Mouse (Mus musculus) liver, postnatal 0 days (tissue): ENCODE results near the gene Rmdn2. TPM values are rescaled to one million over a fixed set of nuclear protein-coding genes. Genes with fewer than 3 reads are reported as not detected.

Experiments
- ATAC-seq: fragments of 200-750 bp; cut with Nextera tagmentation; 2 replicates; pipeline ENCODE4 v1.8.0; 2017; ENCODE audit warnings: mild to moderate bottlenecking, moderate library complexity
- DNase-seq: peaks from one replicate; pipeline ENCODE4 v3.0.0-alpha.2; 2016
- H3K27ac ChIP-seq: fragments of 300-500 bp; sonication (generic); 2 replicates; pipeline ENCODE4 v1.5.1; 2014; ENCODE audit warnings: antibody characterized with exemption, moderate library complexity, mild to moderate bottlenecking, low read depth
- H3K27me3 ChIP-seq: fragments of 300-500 bp; sonication (generic); 2 replicates; pipeline ENCODE4 v1.6.1; 2014; ENCODE audit warnings: low read length, control low read depth, mixed read lengths; ENCODE audit not compliant: insufficient read depth
- H3K36me3 ChIP-seq: fragments of 300-500 bp; sonication (generic); replicated peaks from 2 replicates; pipeline ENCODE4 v1.6.1; 2014; ENCODE audit warnings: mild to moderate bottlenecking, control low read depth, low read length, moderate library complexity, mixed read lengths; ENCODE audit not compliant: insufficient read depth
- H3K4me1 ChIP-seq: fragments of 300-500 bp; sonication (generic); 2 replicates; pipeline ENCODE4 v1.6.1; 2014; ENCODE audit warnings: antibody characterized with exemption, mild to moderate bottlenecking, control low read depth; ENCODE audit not compliant: insufficient read depth
- H3K4me2 ChIP-seq: fragments of 300-500 bp; sonication (generic); 2 replicates; pipeline ENCODE4 v1.6.1; 2014; ENCODE audit warnings: low read depth, mild to moderate bottlenecking, low read length, moderate library complexity, mixed read lengths
- H3K4me3 ChIP-seq: fragments of 300-500 bp; sonication (generic); 2 replicates; pipeline ENCODE4 v1.5.1; 2014; ENCODE audit warnings: low read depth, low read length
- H3K9ac ChIP-seq: fragments of 300-500 bp; sonication (generic); replicated peaks from 2 replicates; pipeline ENCODE4 v1.6.1; 2014; ENCODE audit warnings: mild to moderate bottlenecking, moderate library complexity
- H3K9me3 ChIP-seq: fragments of 300-500 bp; sonication (generic); 2 replicates; pipeline ENCODE4 v1.6.1; 2016; ENCODE audit warnings: mild to moderate bottlenecking, control low read depth, low read length, mixed read lengths
- CTCF ChIP-seq: sonication (generic); IDR thresholded peaks from 2 replicates; pipeline ENCODE4 v1.5.1; 2016; ENCODE audit warnings: antibody characterized with exemption, low read depth
- EP300 ChIP-seq: IDR thresholded peaks from 2 replicates; pipeline ENCODE4 v1.6.1; 2016; ENCODE audit warnings: antibody characterized with exemption, low read depth, mild to moderate bottlenecking
- WGBS: fragments of 180-500 bp; shearing (Covaris S2); extraction: QIAGEN DNeasy Blood & Tissue Kit; methylation state at CpG from one replicate; pipeline ENCODE4 v1.1.7; 2014; ENCODE audit not compliant: insufficient replicate concordance; 5-methylcytosine and 5-hydroxymethylcytosine counted together
- polyA plus RNA-seq: library from polyadenylated mRNA; unstranded; fragments of >200 nt; fragmentation: Nextera tagmentation; extraction: Ambion mirVana; gene quantifications from 2 replicates; pipeline ENCODE4 v1.2.1, GENCODE M21; 2015

Gene Rmdn2
- polyA plus RNA-seq, 1 experiment from 2014 or later: 11.2 TPM

DNA sequence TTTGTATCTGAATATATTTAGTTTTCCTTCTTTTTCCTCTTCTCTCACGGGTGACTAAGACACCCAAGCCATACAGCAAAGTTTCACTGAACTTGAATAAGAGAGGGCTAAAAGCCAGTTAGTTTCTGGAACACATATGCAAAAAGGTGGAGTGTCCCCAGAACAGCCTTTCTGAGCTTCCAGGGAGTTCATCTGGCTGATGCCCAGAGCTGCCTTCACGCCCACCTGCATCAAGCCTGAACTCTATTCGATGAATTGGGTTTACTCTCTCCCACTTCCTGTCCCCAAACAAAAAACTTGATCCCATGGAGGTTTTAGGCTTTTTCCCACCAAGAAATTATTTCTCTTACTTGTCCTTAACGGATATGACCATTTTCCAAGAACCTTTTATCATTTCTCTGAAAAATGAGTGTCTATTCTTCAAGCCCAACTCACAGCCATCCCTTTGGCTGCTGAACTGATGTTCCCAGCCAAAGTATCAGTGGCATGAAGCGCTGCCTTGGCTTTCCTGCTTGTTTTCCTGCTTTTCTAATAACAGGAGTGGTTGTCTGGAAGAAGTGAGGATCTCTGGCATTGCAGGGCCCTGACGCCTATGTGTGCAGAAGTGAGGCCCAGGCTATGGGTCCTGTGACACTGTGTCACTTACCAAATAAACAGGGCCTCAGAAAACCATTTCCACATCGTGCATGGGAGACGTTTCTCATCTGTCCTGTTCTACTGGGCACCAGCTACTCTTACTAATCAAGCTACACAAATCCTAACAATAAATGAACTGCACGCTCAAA lies 94.2 kb downstream of the Rmdn2 start:
- no peak for ATAC-seq
- WGBS: 63% methylated on average over 9 of the region's 9 CpGs
- H3K9ac ChIP-seq: no peak overlapping the region
- H3K4me2 ChIP-seq: no peak overlapping the region
- no peak for DNase-seq
- no peak overlapping the region for H3K4me3 ChIP-seq
- H3K9me3 ChIP-seq: no peaks in the 10 kb centered on the region
- H3K4me1 ChIP-seq: no peaks in the 10 kb centered on the region
- H3K27ac ChIP-seq: no peak overlapping the region
- no peaks in the 10 kb centered on the region for H3K36me3 ChIP-seq
- H3K27me3 ChIP-seq: peaks cover 4% of the 10 kb centered on the region
- no peak for TF ChIP-seq CTCF
- no peak for TF ChIP-seq EP300

GRCm38 (mm10) chr17:79708168-79708567 lies 96.5 kb downstream of the Rmdn2 start:
- Histone ChIP-seq H3K9me3 (no peaks in the 10 kb centered on the region), H3K27ac (no peak overlapping the region), H3K4me3 (no peak overlapping the region), H3K9ac (no peak overlapping the region), H3K36me3 (no peaks in the 10 kb centered on the region), H3K4me1 (peaks cover 2% of the 10 kb centered on the region; the same call in 1 of the 2 replicates), H3K4me2 (no peak overlapping the region), H3K27me3 (peaks cover 26% of the 10 kb centered on the region)
- ATAC-seq: no peak
- no peak for TF ChIP-seq EP300
- TF ChIP-seq CTCF: no peak
- 35% methylated on average over 7 of the region's 7 CpGs for WGBS
- DNase-seq: no peak

- H3K4me2 ChIP-seq: no peak overlapping the region
- ATAC-seq (no peak), DNase-seq (no peak)
- H3K4me3 ChIP-seq: no peak overlapping the region
- peaks cover 8% of the 10 kb centered on the region for H3K4me1 ChIP-seq
- H3K9me3 ChIP-seq: no peaks in the 10 kb centered on the region
- no peaks in the 10 kb centered on the region for H3K36me3 ChIP-seq
- H3K9ac ChIP-seq: no peak overlapping the region
- no peak for TF ChIP-seq CTCF
- no peak overlapping the region for H3K27ac ChIP-seq
- peaks cover 41% of the 10 kb centered on the region for H3K27me3 ChIP-seq
- WGBS: 24% methylated on average over 1 of the region's 1 CpGs
Observed at GRCm38 (mm10) chr17:79709718-79710117, 98.1 kb downstream of the Rmdn2 start.

DNA sequence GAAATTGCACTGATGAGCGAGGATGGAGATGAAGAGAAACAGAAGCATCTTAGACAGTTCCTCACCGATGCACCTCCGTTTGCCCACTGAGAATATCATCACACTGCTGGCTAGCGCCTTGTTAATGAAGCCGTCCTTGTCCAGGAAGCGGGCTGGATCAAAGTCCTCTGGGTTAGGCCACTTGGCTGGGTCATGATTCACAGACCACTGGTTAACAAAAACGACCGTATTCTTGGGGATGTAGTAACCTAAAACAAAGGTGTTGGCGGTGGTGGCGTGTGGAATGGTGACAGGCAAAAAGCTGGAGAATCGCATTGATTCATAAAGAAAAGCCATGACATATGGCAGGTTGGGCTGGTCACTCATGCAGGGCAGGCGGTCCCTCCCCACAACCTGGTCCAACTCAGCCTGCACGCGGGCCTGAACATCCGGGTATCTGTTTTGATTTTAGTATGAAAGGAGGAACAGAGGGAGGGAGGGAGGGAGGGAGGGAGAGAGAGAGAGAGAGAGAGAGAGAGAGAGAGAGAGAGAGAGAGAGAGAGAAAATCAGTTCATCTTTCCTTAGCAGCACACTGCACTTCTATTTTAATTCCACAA lies 98.7 kb downstream of the Rmdn2 start:
- Histone ChIP-seq H3K4me3 (no peak overlapping the region), H3K36me3 (no peaks in the 10 kb centered on the region), H3K27ac (no peak overlapping the region), H3K27me3 (peaks cover 48% of the 10 kb centered on the region), H3K9ac (no peak overlapping the region), H3K4me2 (no peak overlapping the region), H3K4me1 (peaks cover 13% of the 10 kb centered on the region), H3K9me3 (no peaks in the 10 kb centered on the region)
- DNase-seq: no peak
- TF ChIP-seq CTCF (no peak), EP300 (no peak)
- 17% methylated on average over 15 of the region's 15 CpGs for WGBS
- ATAC-seq: no peak

DNA sequence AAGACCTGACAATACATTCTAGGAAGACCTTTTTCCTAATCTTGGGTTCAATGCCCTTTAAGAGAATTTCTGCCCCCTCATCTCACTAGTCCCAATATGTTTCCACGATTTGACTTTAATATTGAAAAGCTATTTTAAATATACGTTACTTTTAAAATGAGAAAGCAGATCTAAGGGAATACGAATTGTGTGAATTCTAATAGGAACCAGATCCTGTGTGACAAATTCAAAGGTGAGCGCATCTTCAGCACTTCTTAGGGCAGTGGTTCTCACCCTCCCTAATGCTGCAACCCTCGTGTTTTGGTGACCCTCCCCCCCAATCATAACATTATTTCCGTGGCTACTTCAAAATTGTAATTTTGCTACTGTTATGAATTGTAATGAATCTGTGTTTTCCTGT lies 100.3 kb downstream of the Rmdn2 start:
- no peaks in the 10 kb centered on the region for H3K36me3 ChIP-seq
- H3K4me2 ChIP-seq: no peak overlapping the region
- no peak overlapping the region for H3K9ac ChIP-seq
- WGBS: 22% methylated on average over 6 of the region's 6 CpGs
- H3K9me3 ChIP-seq: no peaks in the 10 kb centered on the region
- DNase-seq (no peak), ATAC-seq (no peak)
- H3K4me3 ChIP-seq: no peak overlapping the region
- peaks cover 13% of the 10 kb centered on the region for H3K4me1 ChIP-seq
- no peak overlapping the region for H3K27ac ChIP-seq
- peaks cover 63% of the 10 kb centered on the region for H3K27me3 ChIP-seq
- no peak for TF ChIP-seq EP300
- TF ChIP-seq CTCF: no peak

DNA sequence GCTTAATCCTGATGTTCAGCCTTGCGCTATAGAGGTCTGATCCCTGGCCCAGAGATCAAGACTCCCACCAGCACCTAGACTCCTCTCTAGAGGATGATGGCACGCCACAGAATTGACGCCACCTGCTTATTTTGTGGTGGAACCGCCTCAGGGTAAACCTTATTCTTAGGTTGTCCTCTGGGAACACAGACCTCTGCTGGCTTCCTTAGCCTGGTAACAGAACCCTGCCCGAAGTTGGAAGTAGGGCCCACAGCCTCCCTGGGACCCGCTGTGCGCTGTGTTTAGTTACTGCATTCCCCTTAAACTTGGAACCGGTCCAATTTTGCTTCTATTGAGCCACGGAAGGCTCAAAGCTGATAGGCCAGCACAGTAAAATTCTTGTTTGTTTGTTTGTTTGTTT lies 100.9 kb downstream of the Rmdn2 start:
- 12% methylated on average over 9 of the region's 9 CpGs for WGBS
- DNase-seq (no peak), ATAC-seq (no peak)
- H3K9ac ChIP-seq: no peak overlapping the region
- H3K27me3 ChIP-seq: peaks cover 68% of the 10 kb centered on the region
- no peak overlapping the region for H3K27ac ChIP-seq
- TF ChIP-seq CTCF (no peak), EP300 (no peak)
- H3K4me1 ChIP-seq: peaks cover 13% of the 10 kb centered on the region
- H3K36me3 ChIP-seq: no peaks in the 10 kb centered on the region
- no peak overlapping the region for H3K4me2 ChIP-seq
- no peaks in the 10 kb centered on the region for H3K9me3 ChIP-seq
- no peak overlapping the region for H3K4me3 ChIP-seq
